ENCODE assay signal across 10 mouse cellular contexts in genomic region chr14:76527030-76527719, GRCm38 (mm10). TPM values are rescaled to one million over a fixed set of nuclear protein-coding genes. Genes with fewer than 3 reads are reported as not detected.
DNase-seq lines count a peak whose midpoint lies in the region; ATAC-seq and TF ChIP-seq lines count a peak whose summit lies in the region.
"Had no signal": no experiment of that assay in that cellular context is flagged by ENCODE, and none has a peak within 500 bp of the region (broad histone marks: within the 10 kb centered on the region; RNA-seq: fewer than 3 reads in every experiment).

No protein-coding gene starts in this region.

- H3K4me1 ChIP-seq in intestine, embryonic 14.5 days (replicated peaks; ENCODE audit: control insufficient read depth, insufficient read depth, low read length): peaks cover 28% of the 10 kb centered on the region
- 0 out of 2 replicates have a peak, but pooled peaks cover 2% of the 10 kb centered on the region for H3K4me1 ChIP-seq in intestine, postnatal 0 days (replicated peaks; ENCODE audit: control insufficient read depth, insufficient read depth, low read length)
- peaks cover 24% of the 10 kb centered on the region for H3K4me1 ChIP-seq in neural tube, embryonic 13.5 days (replicated peaks)
- H3K4me1 ChIP-seq in heart, embryonic 12.5 days (replicated peaks): peaks cover 33% of the 10 kb centered on the region

- H3K27ac ChIP-seq in intestine, embryonic 14.5 days (ENCODE audit: low read depth): peak overlapping the region; percentile 62
- no peak overlapping the region for H3K27ac ChIP-seq in intestine, postnatal 0 days (ENCODE audit: low read depth, low read length)
- H3K27ac ChIP-seq in neural tube, embryonic 13.5 days (replicated peaks): no peak overlapping the region
- H3K27ac ChIP-seq in heart, embryonic 12.5 days (ENCODE audit: poor library complexity, severe bottlenecking): peak overlapping the region; percentile 7; the same call in 1 of the 2 replicates
- H3K27ac ChIP-seq: hindbrain, embryonic 15.5 days had no signal

- no peak overlapping the region for H3K4me2 ChIP-seq in intestine, embryonic 14.5 days (ENCODE audit: low read length)
- H3K4me2 ChIP-seq in intestine, postnatal 0 days (replicated peaks; ENCODE audit: low read depth): no peak overlapping the region
- H3K4me2 ChIP-seq in neural tube, embryonic 13.5 days: no peak overlapping the region
- no peak overlapping the region for H3K4me2 ChIP-seq in heart, embryonic 12.5 days
- H3K4me2 ChIP-seq: hindbrain, embryonic 15.5 days had no signal

- no peak for DNase-seq in intestine, embryonic 14.5 days (ENCODE audit: low spot score)
- DNase-seq in neural tube, embryonic 10.5 days (ENCODE audit: extremely low spot score, low spot score): no peak
- DNase-seq in skeletal muscle tissue, adult 2 months (ENCODE audit: low read depth, low spot score): peak; percentile 56
- DNase-seq in lung, adult 18-20 months: no peak
- DNase-seq in cerebellum, adult 8-10 months: no peak
- DNase-seq: lung, postnatal 36 days had no signal

- no peaks in the 10 kb centered on the region for H3K27me3 ChIP-seq in intestine, embryonic 14.5 days (replicated peaks; ENCODE audit: control insufficient read depth, insufficient read depth, low read length)
- no peaks in the 10 kb centered on the region for H3K27me3 ChIP-seq in intestine, postnatal 0 days (replicated peaks; ENCODE audit: control insufficient read depth, insufficient read depth, low read length)
- no peaks in the 10 kb centered on the region for H3K27me3 ChIP-seq in neural tube, embryonic 13.5 days
- no peaks in the 10 kb centered on the region for H3K27me3 ChIP-seq in heart, embryonic 12.5 days (replicated peaks)
- H3K27me3 ChIP-seq: hindbrain, embryonic 15.5 days had no signal

- no peaks in the 10 kb centered on the region for H3K9me3 ChIP-seq in intestine, embryonic 14.5 days (ENCODE audit: control insufficient read depth, low read length)
- H3K9me3 ChIP-seq in intestine, postnatal 0 days (ENCODE audit: control insufficient read depth): no peaks in the 10 kb centered on the region
- H3K9me3 ChIP-seq in neural tube, embryonic 13.5 days: no peaks in the 10 kb centered on the region
- H3K9me3 ChIP-seq in heart, embryonic 12.5 days (replicated peaks): no peaks in the 10 kb centered on the region
- H3K9me3 ChIP-seq: hindbrain, embryonic 15.5 days had no signal

- WGBS in intestine, embryonic 14.5 days: 75% methylated on average over 20 of the region's 20 CpGs
- 87% methylated on average over 20 of the region's 20 CpGs for WGBS in intestine, postnatal 0 days
- 91% methylated on average over 20 of the region's 20 CpGs for WGBS in neural tube, embryonic 13.5 days
- 82% methylated on average over 20 of the region's 20 CpGs for WGBS in heart, embryonic 12.5 days

- TF ChIP-seq CTCF in intestine, postnatal 0 days (IDR thresholded peaks at IDR 0.05; ENCODE audit: low read depth): no peak

- no peak overlapping the region for H3K4me3 ChIP-seq in intestine, embryonic 14.5 days (ENCODE audit: low read depth, low read length)
- H3K4me3 ChIP-seq in intestine, postnatal 0 days (ENCODE audit: low read depth, low read length): no peak overlapping the region
- no peak overlapping the region for H3K4me3 ChIP-seq in neural tube, embryonic 13.5 days
- no peak overlapping the region for H3K4me3 ChIP-seq in heart, embryonic 12.5 days
- H3K4me3 ChIP-seq: hindbrain, embryonic 15.5 days had no signal

- H3K36me3 ChIP-seq in intestine, embryonic 14.5 days (ENCODE audit: control insufficient read depth, insufficient read depth, low read length): no peaks in the 10 kb centered on the region
- no peaks in the 10 kb centered on the region for H3K36me3 ChIP-seq in intestine, postnatal 0 days (ENCODE audit: control insufficient read depth, insufficient read depth)
- H3K36me3 ChIP-seq in neural tube, embryonic 13.5 days: no peaks in the 10 kb centered on the region
- H3K36me3 ChIP-seq in heart, embryonic 12.5 days: no peaks in the 10 kb centered on the region
- H3K36me3 ChIP-seq: hindbrain, embryonic 15.5 days had no signal

- H3K9ac ChIP-seq in intestine, embryonic 14.5 days (ENCODE audit: low read length): no peak overlapping the region
- H3K9ac ChIP-seq in intestine, postnatal 0 days (ENCODE audit: low read depth, low read length): no peak overlapping the region
- no peak overlapping the region for H3K9ac ChIP-seq in neural tube, embryonic 13.5 days
- H3K9ac ChIP-seq in heart, embryonic 12.5 days: 0 out of 2 replicates have a peak overlapping the region, but pooled peaks have one; percentile 15
- H3K9ac ChIP-seq: hindbrain, embryonic 15.5 days had no signal

- ATAC-seq in intestine, embryonic 14.5 days (replicated peaks; ENCODE audit: low FRiP score, low TSS enrichment, low read depth): no peak
- no peak for ATAC-seq in intestine, postnatal 0 days
- 0 out of 2 replicates have a peak, but pooled peaks have one; percentile 48 for ATAC-seq in neural tube, embryonic 13.5 days (ENCODE audit: low read depth)
- ATAC-seq in heart, embryonic 12.5 days (ENCODE audit: insufficient number of reproducible peaks, low FRiP score): no peak

RNA-seq across cellular contexts. Expression of gene Serp2, which starts 29.5 kb away (rescaled TPM):
- polyA plus RNA-seq in intestine, embryonic 14.5 days (2014; fragmentation: Nextera tagmentation; extraction: Ambion mirVana): 13.0 and 13.6 TPM in 2 replicates
- polyA plus RNA-seq in intestine, postnatal 0 days (2015; fragmentation: Nextera tagmentation; extraction: Ambion mirVana): 7.5 and 7.7 TPM in 2 replicates
- 129 and 142 TPM in 2 replicates for polyA plus RNA-seq in neural tube, embryonic 13.5 days (2015; fragmentation: Nextera tagmentation; extraction: Ambion mirVana)
- 18.5 and 18.8 TPM in 2 replicates for polyA plus RNA-seq in heart, embryonic 12.5 days (2016; fragmentation: Nextera tagmentation; extraction: Ambion mirVana)

Comparison
In these comparisons a context has a peak if more than half of its experiments do, and no peak if none do; other contexts are left out.
1. H3K27ac ChIP-seq: peak in intestine, embryonic 14.5 days (single experiment) and heart, embryonic 12.5 days (single experiment); none in intestine, postnatal 0 days (single experiment) and neural tube, embryonic 13.5 days (single experiment).